Mouse (Mus musculus): ENCODE measurements at regions not wholly inside any gene's neighbourhood (a gene's known extent, or its start where the extent isn't known, plus 50 kb on each side); places are given as distances from the start of the nearest gene placed in this dataset.

GRCm38 (mm10) chr15:96521125-96521455, 60.4 kb upstream of the Scaf11 start:
- TF ChIP-seq CTCF (IDR thresholded peaks at IDR 0.05; ENCODE audit: control insufficient read depth, insufficient read depth, insufficient replicate concordance, low read depth, low read length) = no peak
- TF ChIP-seq POLR2A (IDR thresholded peaks at IDR 0.05; ENCODE audit: control insufficient read depth, low read depth, low read length) = no peak
- Histone ChIP-seq H3K27ac (ENCODE audit: control insufficient read depth, insufficient read depth, low read depth, low read length) (no peak overlapping the region), H3K36me3 (ENCODE audit: control insufficient read depth, insufficient read depth, low read length) (no peaks in the 10 kb centered on the region), H3K4me3 (ENCODE audit: control insufficient read depth, low read depth, low read length) (no peak overlapping the region), H3K4me1 (ENCODE audit: control insufficient read depth, insufficient read depth, low read length) (no peaks in the 10 kb centered on the region), H3K27me3 (ENCODE audit: control insufficient read depth, insufficient read depth, low read length) (no peaks in the 10 kb centered on the region)

- peak; percentile 74; the same call in 1 of the 2 replicates for TF ChIP-seq CTCF (IDR thresholded peaks at IDR 0.05; ENCODE audit: control insufficient read depth, insufficient read depth, insufficient replicate concordance, low read depth, low read length)
- TF ChIP-seq POLR2A (IDR thresholded peaks at IDR 0.05; ENCODE audit: control insufficient read depth, low read depth, low read length) = no peak
- H3K4me1 ChIP-seq (ENCODE audit: control insufficient read depth, insufficient read depth, low read length) = no peaks in the 10 kb centered on the region
- H3K27ac ChIP-seq (ENCODE audit: control insufficient read depth, insufficient read depth, low read depth, low read length) = no peak overlapping the region
- no peak overlapping the region for H3K4me3 ChIP-seq (ENCODE audit: control insufficient read depth, low read depth, low read length)
- H3K27me3 ChIP-seq (ENCODE audit: control insufficient read depth, insufficient read depth, low read length) = no peaks in the 10 kb centered on the region
- no peaks in the 10 kb centered on the region for H3K36me3 ChIP-seq (ENCODE audit: control insufficient read depth, insufficient read depth, low read length)
These were observed 59.9 kb upstream of the Scaf11 start for GRCm38 (mm10) chr15:96520412-96521124.

GRCm38 (mm10) chr15:96518156-96518555, 57.5 kb upstream of the Scaf11 start:
- H3K27me3 ChIP-seq (ENCODE audit: control insufficient read depth, insufficient read depth, low read length) = no peaks in the 10 kb centered on the region
- H3K36me3 ChIP-seq (ENCODE audit: control insufficient read depth, insufficient read depth, low read length) = no peaks in the 10 kb centered on the region
- H3K4me1 ChIP-seq (ENCODE audit: control insufficient read depth, insufficient read depth, low read length) = no peaks in the 10 kb centered on the region
- TF ChIP-seq POLR2A (IDR thresholded peaks at IDR 0.05; ENCODE audit: control insufficient read depth, low read depth, low read length) (no peak), CTCF (IDR thresholded peaks at IDR 0.05; ENCODE audit: control insufficient read depth, insufficient read depth, insufficient replicate concordance, low read depth, low read length) (no peak)
- H3K4me3 ChIP-seq (ENCODE audit: control insufficient read depth, low read depth, low read length) = no peak overlapping the region
- no peak overlapping the region for H3K27ac ChIP-seq (ENCODE audit: control insufficient read depth, insufficient read depth, low read depth, low read length)

GRCm38 (mm10) chr15:96515620-96516019, 55.0 kb upstream of the Scaf11 start:
- H3K27me3 ChIP-seq (ENCODE audit: control insufficient read depth, insufficient read depth, low read length) = no peaks in the 10 kb centered on the region
- no peak overlapping the region for H3K27ac ChIP-seq (ENCODE audit: control insufficient read depth, insufficient read depth, low read depth, low read length)
- H3K36me3 ChIP-seq (ENCODE audit: control insufficient read depth, insufficient read depth, low read length) = no peaks in the 10 kb centered on the region
- H3K4me1 ChIP-seq (ENCODE audit: control insufficient read depth, insufficient read depth, low read length) = no peaks in the 10 kb centered on the region
- TF ChIP-seq POLR2A (IDR thresholded peaks at IDR 0.05; ENCODE audit: control insufficient read depth, low read depth, low read length) (no peak), CTCF (IDR thresholded peaks at IDR 0.05; ENCODE audit: control insufficient read depth, insufficient read depth, insufficient replicate concordance, low read depth, low read length) (no peak)
- H3K4me3 ChIP-seq (ENCODE audit: control insufficient read depth, low read depth, low read length) = no peak overlapping the region

- Histone ChIP-seq H3K36me3 (ENCODE audit: control insufficient read depth, insufficient read depth, low read length) (no peaks in the 10 kb centered on the region), H3K27ac (ENCODE audit: control insufficient read depth, insufficient read depth, low read depth, low read length) (no peak overlapping the region), H3K4me1 (ENCODE audit: control insufficient read depth, insufficient read depth, low read length) (no peaks in the 10 kb centered on the region), H3K4me3 (ENCODE audit: control insufficient read depth, low read depth, low read length) (no peak overlapping the region), H3K27me3 (ENCODE audit: control insufficient read depth, insufficient read depth, low read length) (no peaks in the 10 kb centered on the region)
- TF ChIP-seq CTCF (IDR thresholded peaks at IDR 0.05; ENCODE audit: control insufficient read depth, insufficient read depth, insufficient replicate concordance, low read depth, low read length) = no peak
These were observed 52.0 kb upstream of the Scaf11 start for GRCm38 (mm10) chr15:96512636-96513035.
